Mouse (Mus musculus) small intestine, adult 2 months (tissue): ENCODE data around the gene Hes2.

ENCODE experiments used
- CTCF ChIP-seq: fragments of 200-500 bp; IDR thresholded peaks from 2 replicates; pipeline ENCODE4 v1.5.1; 2012; ENCODE audit warnings: low read depth, mild to moderate bottlenecking, control low read depth, inconsistent platforms, low read length, moderate library complexity, mixed read lengths; ENCODE audit not compliant: insufficient replicate concordance, insufficient read length; ENCODE audit errors: extremely low read depth
- POLR2A ChIP-seq: fragments of 200-500 bp; IDR thresholded peaks from 2 replicates; pipeline ENCODE4 v1.6.1; 2012; ENCODE audit warnings: low read depth, mild to moderate bottlenecking, control low read depth, inconsistent platforms, low read length, moderate library complexity

- TF ChIP-seq POLR2A (no peak), CTCF (no peak)
Observed at GRCm38 (mm10) chr4:152146033-152146827, 12.4 kb upstream of the Hes2 start.
